Mouse (Mus musculus) limb, embryonic 11.5 days (tissue): Measurements from ENCODE around the gene Dffb. TPM values are rescaled to one million over a fixed set of nuclear protein-coding genes. Genes with fewer than 3 reads are reported as not detected.

Experiments used
- ATAC-seq: fragments of 200-750 bp; cut with Nextera tagmentation; 2 replicates; pipeline ENCODE4 v1.8.0; 2017; ENCODE audit warnings: low read depth; ENCODE audit not compliant: insufficient number of reproducible peaks, low FRiP score, low TSS enrichment
- DNase-seq: peaks from one replicate; pipeline ENCODE4 v3.0.0-alpha.2; 2015; ENCODE audit warnings: low spot score
- H3K27ac ChIP-seq: fragments of 300-500 bp; sonication (generic); replicated peaks from 2 replicates; pipeline ENCODE4 v1.5.1; 2014; ENCODE audit warnings: low read depth, mild to moderate bottlenecking, low read length
- H3K27me3 ChIP-seq: fragments of 300-500 bp; sonication (generic); 2 replicates; pipeline ENCODE4 v1.6.1; 2014; ENCODE audit warnings: mild to moderate bottlenecking, low read length, mixed read lengths; ENCODE audit not compliant: control insufficient read depth, insufficient read depth
- H3K36me3 ChIP-seq: fragments of 300-500 bp; sonication (generic); 2 replicates; pipeline ENCODE4 v1.6.1; 2014; ENCODE audit warnings: mild to moderate bottlenecking, low read length, moderate library complexity, mixed read lengths; ENCODE audit not compliant: control insufficient read depth, insufficient read depth
- H3K4me1 ChIP-seq: fragments of 300-500 bp; sonication (generic); 2 replicates; pipeline ENCODE4 v1.6.1; 2014; ENCODE audit warnings: low read length, mixed read lengths; ENCODE audit not compliant: control insufficient read depth, insufficient read depth
- H3K4me2 ChIP-seq: fragments of 300-500 bp; sonication (generic); 2 replicates; pipeline ENCODE4 v1.6.1; 2014; ENCODE audit warnings: low read depth, mild to moderate bottlenecking, moderate library complexity; ENCODE audit not compliant: severe bottlenecking
- H3K4me3 ChIP-seq: fragments of 300-500 bp; sonication (generic); 2 replicates; pipeline ENCODE4 v1.5.1; 2014; ENCODE audit warnings: low read depth, low read length
- H3K9ac ChIP-seq: fragments of 300-500 bp; sonication (generic); 2 replicates; pipeline ENCODE4 v1.6.1; 2014; ENCODE audit warnings: mild to moderate bottlenecking, low read length
- H3K9me3 ChIP-seq: fragments of 300-500 bp; sonication (generic); 2 replicates; pipeline ENCODE4 v1.6.1; 2016; ENCODE audit warnings: low read length; ENCODE audit not compliant: control insufficient read depth
- WGBS: fragments of 180-500 bp; shearing (Covaris S2); extraction: QIAGEN DNeasy Blood & Tissue Kit; methylation state at CpG from one replicate; pipeline ENCODE4 v1.1.7; 2014; 5-methylcytosine and 5-hydroxymethylcytosine counted together
- polyA plus RNA-seq: library from polyadenylated mRNA; unstranded; fragments of >200 nt; fragmentation: Nextera tagmentation; extraction: Ambion mirVana; gene quantifications from 2 replicates; pipeline ENCODE4 v1.2.1, GENCODE M21; 2014

Dffb gene
- polyA plus RNA-seq, result 12.8 and 14.1 TPM in 2 replicates

DNA sequence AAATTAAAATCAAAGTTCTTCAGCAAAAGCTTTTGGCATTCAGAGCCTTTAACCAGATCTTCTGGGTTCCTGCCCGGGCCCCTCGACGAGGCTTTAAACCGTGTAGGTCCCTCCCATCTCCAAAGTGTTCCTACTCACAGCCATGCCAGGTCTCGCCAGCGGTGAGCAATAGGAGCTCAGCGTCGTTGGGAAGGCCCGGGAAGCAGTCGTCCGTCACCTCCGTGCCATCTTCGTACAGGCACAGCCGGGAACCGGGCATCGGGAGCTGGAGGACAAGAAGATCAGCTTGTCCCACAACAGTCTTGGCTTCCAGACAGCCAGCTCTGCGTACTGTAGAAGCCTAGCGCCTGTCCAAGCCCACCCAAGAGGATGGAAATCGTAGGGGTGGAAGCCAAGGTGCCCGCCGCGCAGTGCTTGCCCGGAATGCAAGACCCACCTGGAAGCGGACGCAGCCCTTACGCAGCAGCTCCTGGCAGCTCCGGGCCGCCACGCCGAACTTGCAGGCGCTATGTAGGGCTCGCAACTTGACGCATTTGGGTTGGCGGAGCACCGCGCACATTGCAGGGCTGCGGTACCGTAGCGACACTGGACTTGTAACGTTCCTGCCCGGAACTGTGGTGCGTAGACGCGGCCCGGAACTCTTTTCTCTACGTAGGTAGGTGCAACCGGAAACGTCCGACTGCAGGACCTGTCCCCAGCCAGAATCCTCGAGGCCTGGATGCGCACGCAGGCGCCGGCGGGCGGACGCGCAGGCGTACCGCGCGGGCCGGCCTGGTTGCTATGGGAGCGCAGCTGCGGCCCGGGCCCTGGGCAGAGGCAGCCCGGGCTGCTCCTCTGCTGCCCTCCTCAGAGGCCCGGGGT is at the start of gene Dffb, which contains the start of gene Cep104:
Gene Dffb (minus strand): TSS at position 696 of the 861 bp plus-strand sequence.
Gene Cep104 (plus strand): TSS at position 764 of the 861 bp plus-strand sequence.
- DNase-seq, result peak; percentile 93
- Histone ChIP-seq H3K36me3 (peaks cover under 1% of the 10 kb centered on the region; the same call in 1 of the 2 replicates), H3K9ac (peak within 1 kb of the TSS; percentile 73), H3K27ac (no peak within 1 kb of the TSS), H3K27me3 (no peaks in the 10 kb centered on the region), H3K9me3 (no peaks in the 10 kb centered on the region), H3K4me2 (peak within 1 kb of the TSS; percentile 92), H3K4me3 (peak within 1 kb of the TSS; percentile 69), H3K4me1 (peaks cover 4% of the 10 kb centered on the region; the same call in 1 of the 2 replicates)
- ATAC-seq, result peak; percentile 96
- WGBS, result 1% methylated on average over 68 of the region's 68 CpGs

DNA sequence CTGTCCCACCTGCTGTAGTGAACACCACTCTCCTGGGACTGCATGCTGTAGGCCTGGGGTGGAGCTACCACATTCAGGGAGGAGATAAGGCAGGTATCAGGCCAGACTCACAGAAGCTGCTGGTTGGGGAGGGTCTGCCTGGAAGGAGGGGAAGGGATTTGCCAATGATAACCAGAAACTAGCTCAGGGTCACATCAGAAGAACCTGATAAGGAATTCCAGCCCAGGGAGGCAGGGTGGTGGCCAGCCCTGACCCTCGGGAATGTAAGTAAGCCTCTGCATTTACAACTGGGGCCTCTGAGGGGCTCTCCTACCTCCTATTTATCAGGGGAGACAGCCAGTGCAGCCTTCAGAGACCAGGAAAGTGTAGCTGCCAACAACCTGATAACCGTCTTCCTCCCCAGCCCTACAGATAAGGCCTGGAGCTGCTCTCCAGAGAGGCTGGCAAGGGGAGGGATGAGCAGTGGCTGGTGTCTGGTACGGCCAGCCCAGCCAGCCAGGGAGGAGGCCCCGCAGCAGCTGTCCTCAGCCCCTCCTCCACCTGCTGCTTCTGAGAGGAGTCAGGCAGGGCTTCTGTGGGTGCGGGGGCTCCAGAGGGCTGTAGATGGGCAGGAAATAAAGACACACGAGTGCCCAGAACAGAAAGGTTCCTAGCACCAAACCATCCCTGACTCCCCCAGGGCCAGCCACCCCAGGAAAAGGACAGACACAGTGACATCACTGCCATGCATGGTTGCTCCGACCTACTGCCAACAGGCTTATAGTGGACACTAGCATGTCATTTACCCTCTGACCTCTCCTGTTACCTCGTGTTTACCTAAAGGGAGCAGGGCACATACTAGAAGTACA is 49.1 kb upstream of the Dffb start:
- Histone ChIP-seq H3K27ac (no peak overlapping the region), H3K4me1 (peaks cover 8% of the 10 kb centered on the region), H3K27me3 (peaks cover 26% of the 10 kb centered on the region), H3K36me3 (peaks cover 29% of the 10 kb centered on the region), H3K4me2 (no peak overlapping the region), H3K4me3 (no peak overlapping the region), H3K9ac (no peak overlapping the region), H3K9me3 (no peaks in the 10 kb centered on the region)
- WGBS, result 15% methylated on average over 8 of the region's 8 CpGs
- no peak for ATAC-seq
- no peak for DNase-seq

GRCm38 (mm10) chr4:154022844-154023243 is 47.9 kb upstream of the Dffb start:
- peaks cover 26% of the 10 kb centered on the region for H3K27me3 ChIP-seq
- DNase-seq (no peak), ATAC-seq (no peak)
- no peak overlapping the region for H3K4me3 ChIP-seq
- H3K4me1 ChIP-seq, result peaks cover 8% of the 10 kb centered on the region
- WGBS, result 42% methylated on average over 4 of the region's 4 CpGs
- no peak overlapping the region for H3K27ac ChIP-seq
- no peaks in the 10 kb centered on the region for H3K9me3 ChIP-seq
- H3K36me3 ChIP-seq, result peaks cover 34% of the 10 kb centered on the region
- H3K9ac ChIP-seq, result 0 out of 2 replicates have a peak overlapping the region, but pooled peaks have one; percentile 12
- H3K4me2 ChIP-seq, result no peak overlapping the region

DNA sequence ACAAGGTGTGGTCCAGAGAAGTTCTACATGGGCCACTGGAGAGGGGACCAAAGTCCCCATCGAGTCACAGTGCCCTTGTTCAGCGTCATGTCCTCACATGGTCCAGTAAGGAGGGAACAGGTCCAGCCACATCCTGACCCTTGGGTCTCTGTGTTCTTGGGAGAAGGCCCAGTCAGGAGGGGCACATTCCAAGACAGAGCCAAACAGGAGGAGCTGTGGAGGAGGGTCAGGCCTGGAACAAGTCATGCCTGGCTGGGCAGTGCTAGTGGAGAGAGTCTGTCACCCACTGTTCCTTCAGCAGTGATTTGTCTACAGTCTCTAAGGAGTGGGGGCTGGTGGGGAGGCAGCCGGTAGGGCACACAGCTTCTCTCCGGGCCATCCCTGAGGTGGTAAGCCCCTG is 47.5 kb upstream of the Dffb start:
- Histone ChIP-seq H3K4me3 (no peak overlapping the region), H3K36me3 (peaks cover 34% of the 10 kb centered on the region), H3K9me3 (no peaks in the 10 kb centered on the region), H3K27ac (no peak overlapping the region), H3K27me3 (peaks cover 26% of the 10 kb centered on the region), H3K4me1 (peaks cover 8% of the 10 kb centered on the region), H3K4me2 (no peak overlapping the region), H3K9ac (0 out of 2 replicates have a peak overlapping the region, but pooled peaks have one; percentile 12)
- WGBS, result 84% methylated on average over 4 of the region's 4 CpGs
- DNase-seq (no peak), ATAC-seq (no peak)

DNA sequence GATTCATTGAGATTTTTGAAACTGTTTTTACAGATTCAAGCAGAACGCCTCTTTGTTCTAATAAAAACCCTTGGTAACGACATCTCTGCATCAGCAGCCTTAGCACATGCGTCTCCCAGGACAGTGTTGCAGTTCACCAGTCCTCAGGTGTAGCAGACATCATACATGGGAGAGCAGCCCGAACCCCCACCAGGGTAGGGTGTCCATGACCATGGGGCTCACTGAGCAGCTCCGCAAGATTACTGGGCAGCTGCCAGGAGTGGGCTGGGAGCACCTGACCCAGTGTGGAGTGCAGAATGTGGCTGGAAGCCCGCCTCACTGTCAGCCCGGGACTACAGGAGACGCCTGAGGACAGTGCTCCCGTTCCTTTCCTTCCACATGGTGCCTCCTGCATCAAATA is 46.5 kb upstream of the Dffb start:
- no peak for DNase-seq
- Histone ChIP-seq H3K27ac (no peak overlapping the region), H3K9ac (no peak overlapping the region), H3K4me2 (no peak overlapping the region), H3K9me3 (no peaks in the 10 kb centered on the region), H3K36me3 (peaks cover 36% of the 10 kb centered on the region), H3K4me3 (no peak overlapping the region), H3K4me1 (peaks cover 8% of the 10 kb centered on the region), H3K27me3 (peaks cover 22% of the 10 kb centered on the region)
- ATAC-seq, result no peak
- WGBS, result 92% methylated on average over 9 of the region's 9 CpGs

- WGBS, result 78% methylated on average over 7 of the region's 7 CpGs
- peak; percentile 28 for DNase-seq
- H3K9ac ChIP-seq, result no peak overlapping the region
Measured at GRCm38 (mm10) chr4:154019571-154019970, 44.6 kb upstream of the Dffb start.

GRCm38 (mm10) chr4:154015476-154015875 is 40.5 kb upstream of the Dffb start:
- DNase-seq (no peak), ATAC-seq (no peak)
- no peak overlapping the region for H3K27ac ChIP-seq
- peaks cover 25% of the 10 kb centered on the region for H3K36me3 ChIP-seq
- H3K9ac ChIP-seq, result no peak overlapping the region
- no peaks in the 10 kb centered on the region for H3K9me3 ChIP-seq
- no peaks in the 10 kb centered on the region for H3K27me3 ChIP-seq
- no peak overlapping the region for H3K4me2 ChIP-seq
- peaks cover 11% of the 10 kb centered on the region for H3K4me1 ChIP-seq
- no peak overlapping the region for H3K4me3 ChIP-seq
- WGBS, result 86% methylated on average over 11 of the region's 11 CpGs

More at GRCm38 (mm10) chr4:154019571-154019970, 44.6 kb upstream of the Dffb start:
- no peak overlapping the region for H3K4me3 ChIP-seq
- H3K36me3 ChIP-seq, result peaks cover 43% of the 10 kb centered on the region
- no peak overlapping the region for H3K27ac ChIP-seq
- no peaks in the 10 kb centered on the region for H3K9me3 ChIP-seq
- ATAC-seq, result no peak
- H3K4me2 ChIP-seq, result no peak overlapping the region
- peaks cover 3% of the 10 kb centered on the region; the same call in 1 of the 2 replicates for H3K27me3 ChIP-seq
- no peaks in the 10 kb centered on the region for H3K4me1 ChIP-seq
